Mouse (Mus musculus) kidney, adult 10 weeks (tissue): Measurements from ENCODE around the gene Gal3st1. TPM values are rescaled to one million over a fixed set of nuclear protein-coding genes. Genes with fewer than 3 reads are reported as not detected.

Source experiments
- polyA plus RNA-seq: library from polyadenylated mRNA; stranded (reverse); fragments of 350-450 nt; fragmentation: Illumina TruSeq; extraction: RNeasy Lipid Tissue Mini Kit (QIAGEN cat#74804); gene quantifications from one replicate; pipeline ENCODE4 v1.2.3, GENCODE M21; 2014; ENCODE audit warnings: low read depth, low replicate concordance

Gal3st1 gene
- 0.49 TPM for polyA plus RNA-seq

DNA sequence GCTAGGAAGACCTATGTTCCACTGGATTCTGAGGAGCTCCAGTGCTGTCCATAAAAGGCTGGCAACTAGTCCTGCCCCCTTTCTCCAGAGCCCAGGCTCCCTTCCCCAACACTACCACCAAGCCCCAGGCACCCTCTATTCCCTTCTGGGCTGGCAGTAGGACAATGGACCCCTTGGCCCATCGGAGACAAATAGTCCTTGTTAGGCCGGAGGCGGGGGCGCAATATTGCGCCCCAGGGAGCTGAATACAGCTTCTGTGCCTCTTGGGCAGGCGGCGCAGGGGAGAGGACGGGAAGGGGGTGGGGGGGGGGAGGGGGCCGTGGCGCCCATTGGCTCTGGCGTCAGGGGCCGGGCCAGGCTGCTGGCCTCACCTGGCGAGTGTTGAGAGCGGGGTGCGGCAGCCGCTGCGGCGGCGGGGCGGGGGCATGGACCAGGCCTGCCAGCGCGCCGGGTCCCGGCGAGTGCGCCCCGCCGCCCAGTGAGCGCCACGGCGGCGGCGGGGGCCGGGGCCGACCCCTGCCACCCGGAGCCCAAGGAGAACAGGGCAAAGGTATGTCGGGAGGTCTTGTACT lies at the start of gene Gal3st1:
Gene Gal3st1 (plus strand): TSS at position 346 of the 572 bp plus-strand sequence.

DNA sequence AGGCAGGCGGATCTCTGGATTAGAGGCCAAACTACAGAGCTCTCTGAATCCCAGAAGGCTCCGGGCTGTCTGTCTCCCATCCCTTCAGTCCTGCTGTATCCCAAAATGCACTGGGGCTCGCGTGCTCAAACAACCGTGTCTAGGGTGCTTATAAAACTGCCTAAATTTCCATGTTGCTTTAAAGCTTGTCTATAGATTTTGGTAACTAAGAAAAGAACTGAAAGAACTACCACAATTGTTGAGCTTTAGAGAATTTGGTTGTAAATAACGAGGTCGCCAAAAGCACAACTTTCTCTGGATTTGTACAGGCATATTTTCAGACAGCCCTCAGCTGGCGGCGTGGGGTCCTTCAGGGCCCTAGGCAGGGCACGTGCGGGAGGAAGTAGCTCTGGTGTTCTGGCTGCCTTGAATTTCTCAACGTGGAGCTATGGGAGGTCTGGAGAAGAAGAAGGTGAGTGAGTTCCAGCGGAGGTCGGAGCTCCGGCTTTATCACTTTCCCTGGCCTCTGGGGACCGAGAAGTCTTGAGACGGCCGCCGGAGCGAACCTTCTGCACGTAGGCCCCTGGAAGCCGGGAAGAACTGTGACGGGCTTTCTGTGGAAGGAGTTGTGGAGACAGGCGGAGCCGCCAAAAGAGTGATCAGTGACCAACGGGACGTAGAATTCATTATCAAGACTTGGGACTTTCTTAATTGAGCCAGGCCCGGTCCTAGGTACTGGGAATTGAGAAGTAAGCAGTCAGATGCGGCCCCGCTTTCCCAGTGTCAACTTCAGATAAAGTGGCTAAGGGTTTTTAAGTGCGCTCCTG lies 19.6 kb upstream of the Gal3st1 start, which contains the start of gene Pes1:
Gene Pes1 (plus strand): TSS at position 366 of the 806 bp plus-strand sequence.

DNA sequence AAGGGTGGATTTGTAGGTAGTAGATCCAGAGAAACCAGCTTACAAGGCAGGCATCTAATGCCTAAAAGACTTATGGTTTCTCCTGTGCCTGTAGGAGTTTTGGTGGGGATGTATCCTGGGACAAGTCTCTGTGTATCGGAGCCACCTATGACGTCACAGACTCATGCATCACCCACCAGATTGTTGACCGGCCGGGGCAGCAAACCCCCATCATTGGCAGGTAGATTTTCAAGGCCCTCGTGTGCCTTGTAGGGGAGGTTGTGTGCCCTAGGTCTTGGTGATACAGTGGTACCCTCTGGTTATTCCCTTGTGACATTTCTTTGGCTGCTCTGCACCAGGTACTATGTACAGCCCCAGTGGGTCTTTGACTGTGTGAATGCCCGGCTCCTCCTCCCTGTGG lies 6.8 kb upstream of the Gal3st1 start, which contains the start of gene 4930556J24Rik:
Gene 4930556J24Rik (minus strand): TSS at position 101 of the 400 bp plus-strand sequence.

DNA sequence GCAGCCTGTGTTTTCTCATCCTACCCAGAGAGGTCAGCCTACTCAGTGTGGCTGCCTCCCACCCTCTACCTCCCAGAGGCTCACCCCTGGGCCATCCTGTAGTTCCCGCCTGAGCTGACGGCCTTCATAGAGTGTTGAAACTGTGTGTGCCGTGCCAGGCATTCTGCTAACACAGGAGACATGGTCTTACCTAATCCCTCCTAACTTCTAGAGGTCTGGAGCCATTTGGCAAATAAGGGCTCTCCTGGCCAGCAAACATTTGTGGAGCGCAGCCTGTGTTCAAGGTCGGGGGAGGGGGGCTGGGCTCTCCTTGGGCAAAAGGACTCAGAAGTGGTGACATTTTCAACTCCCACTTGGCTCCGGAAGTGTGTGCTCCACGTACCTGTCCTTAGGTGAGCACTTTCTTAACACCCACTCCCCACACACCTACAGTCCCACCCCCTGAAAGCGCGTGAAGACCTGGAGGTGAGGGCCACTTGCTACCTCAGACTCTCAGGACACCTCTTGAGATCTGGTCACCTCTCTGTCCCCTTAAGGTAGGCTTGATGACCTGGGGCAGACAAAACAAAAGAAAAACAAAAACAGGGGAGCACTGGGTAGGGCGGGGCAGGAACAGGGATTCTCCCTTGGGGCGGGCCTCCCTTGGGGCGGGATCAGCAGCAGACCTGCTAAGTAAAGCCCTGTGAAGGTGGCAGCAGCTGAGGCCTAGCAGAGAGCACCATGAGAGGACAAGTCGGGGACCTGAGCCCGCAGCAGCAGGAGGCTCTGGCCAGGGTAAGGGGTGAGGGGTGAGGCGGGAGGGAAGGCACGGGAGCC lies 47.9 kb downstream of the Gal3st1 start, which contains the start of gene Sec14l4:
Gene Sec14l4 (plus strand): TSS at position 337 of the 816 bp plus-strand sequence.

Other genes with a start within 250 kb of the Gal3st1 start
- gene Osbp2, start 119.7 kb upstream of the Gal3st1 start, polyA plus RNA-seq = 1.1 TPM
- gene 4921536K21Rik, start 88.5 kb upstream of the Gal3st1 start, polyA plus RNA-seq = 0.85 TPM
- 5.0 TPM for gene Dusp18, start 88.4 kb upstream of the Gal3st1 start, polyA plus RNA-seq
- gene Slc35e4, start 69.0 kb upstream of the Gal3st1 start, polyA plus RNA-seq = not detected
- gene Tcn2, start 51.5 kb upstream of the Gal3st1 start, polyA plus RNA-seq = 37.8 TPM
- 20.6 TPM for gene Pes1, start 19.7 kb upstream of the Gal3st1 start, polyA plus RNA-seq
- not detected for gene 4930556J24Rik, start 6.9 kb upstream of the Gal3st1 start, polyA plus RNA-seq
- not detected for gene Sec14l4, start 47.8 kb downstream of the Gal3st1 start, polyA plus RNA-seq
- gene Sec14l3, start 81.2 kb downstream of the Gal3st1 start, polyA plus RNA-seq = 30.7 TPM
- gene Mtfp1, start 111.8 kb downstream of the Gal3st1 start, polyA plus RNA-seq = 12.0 TPM
- gene Sec14l2, start 139.8 kb downstream of the Gal3st1 start, polyA plus RNA-seq = 0.85 TPM
- gene Rnf215, start 151.6 kb downstream of the Gal3st1 start, polyA plus RNA-seq = 2.9 TPM
- gene Ccdc157, start 176.7 kb downstream of the Gal3st1 start, polyA plus RNA-seq = 3.9 TPM
- 10.2 TPM for gene Sf3a1, start 176.7 kb downstream of the Gal3st1 start, polyA plus RNA-seq
- gene Tbc1d10a, start 203.2 kb downstream of the Gal3st1 start, polyA plus RNA-seq = not detected
- gene Castor1, start 234.6 kb downstream of the Gal3st1 start, polyA plus RNA-seq = not detected